Mouse (Mus musculus): ENCODE measurements around the gene Clptm1. TPM values are rescaled to one million over a fixed set of nuclear protein-coding genes. Genes with fewer than 3 reads are reported as not detected.
A peak's percentile ranks its signal among the peaks of the same experiment; 100 is the strongest.

The Clptm1 gene
- polyA plus RNA-seq, 1 experiment from 2014 or later = 95.0 TPM

- H3K4me1 ChIP-seq = no peaks in the 10 kb centered on the region
- no peak overlapping the region for H3K9ac ChIP-seq
- H3K9me3 ChIP-seq = no peaks in the 10 kb centered on the region
- WGBS = 73% methylated on average over 1 of the region's 1 CpGs
- ATAC-seq (ENCODE audit: insufficient number of reproducible peaks, insufficient read depth, low FRiP score, low TSS enrichment) = no peak
- H3K4me2 ChIP-seq (replicated peaks) = no peak overlapping the region
- no peak overlapping the region for H3K4me3 ChIP-seq
- H3K27ac ChIP-seq = no peak overlapping the region
- no peaks in the 10 kb centered on the region for H3K27me3 ChIP-seq
- no peaks in the 10 kb centered on the region for H3K36me3 ChIP-seq
Observed at GRCm38 (mm10) chr7:19676662-19677061, 11.8 kb upstream of the Clptm1 start.

GRCm38 (mm10) chr7:19675824-19676223 lies 11.0 kb upstream of the Clptm1 start:
- Histone ChIP-seq H3K27me3 (no peaks in the 10 kb centered on the region), H3K9ac (no peak overlapping the region), H3K4me3 (no peak overlapping the region), H3K4me1 (no peaks in the 10 kb centered on the region), H3K36me3 (no peaks in the 10 kb centered on the region), H3K27ac (no peak overlapping the region), H3K9me3 (no peaks in the 10 kb centered on the region), H3K4me2 (replicated peaks) (no peak overlapping the region)
- ATAC-seq (ENCODE audit: insufficient number of reproducible peaks, insufficient read depth, low FRiP score, low TSS enrichment) = no peak
- WGBS = 80% methylated on average over 10 of the region's 10 CpGs

GRCm38 (mm10) chr7:19673083-19673699 lies 8.4 kb upstream of the Clptm1 start:
- Histone ChIP-seq H3K9me3 (no peaks in the 10 kb centered on the region), H3K4me1 (peaks cover 4% of the 10 kb centered on the region; the same call in 1 of the 2 replicates), H3K27ac (no peak overlapping the region), H3K9ac (no peak overlapping the region), H3K36me3 (no peaks in the 10 kb centered on the region), H3K4me2 (replicated peaks) (no peak overlapping the region), H3K27me3 (no peaks in the 10 kb centered on the region), H3K4me3 (no peak overlapping the region)
- 62% methylated on average over 14 of the region's 14 CpGs for WGBS
- no peak for ATAC-seq (ENCODE audit: insufficient number of reproducible peaks, insufficient read depth, low FRiP score, low TSS enrichment)

- no peak overlapping the region for H3K9ac ChIP-seq
- H3K36me3 ChIP-seq = no peaks in the 10 kb centered on the region
- ATAC-seq (ENCODE audit: insufficient number of reproducible peaks, insufficient read depth, low FRiP score, low TSS enrichment) = no peak
- H3K27ac ChIP-seq = no peak overlapping the region
- H3K27me3 ChIP-seq = no peaks in the 10 kb centered on the region
- H3K4me3 ChIP-seq = no peak overlapping the region
- peaks cover 4% of the 10 kb centered on the region; the same call in 1 of the 2 replicates for H3K4me1 ChIP-seq
- H3K9me3 ChIP-seq = no peaks in the 10 kb centered on the region
- WGBS = 70% methylated on average over 10 of the region's 10 CpGs
- no peak overlapping the region for H3K4me2 ChIP-seq (replicated peaks)
Observed at GRCm38 (mm10) chr7:19671511-19671910, 6.7 kb upstream of the Clptm1 start.

- Histone ChIP-seq H3K4me1 (peaks cover 9% of the 10 kb centered on the region), H3K4me3 (0 out of 2 replicates have a peak overlapping the region, but pooled peaks have one; percentile 17), H3K27me3 (no peaks in the 10 kb centered on the region), H3K36me3 (no peaks in the 10 kb centered on the region), H3K9ac (no peak overlapping the region), H3K27ac (0 out of 2 replicates have a peak overlapping the region, but pooled peaks have one; percentile 1), H3K9me3 (no peaks in the 10 kb centered on the region), H3K4me2 (replicated peaks) (peak overlapping the region; percentile 12; the same call in 1 of the 2 replicates)
- peak; percentile 62 for ATAC-seq (ENCODE audit: insufficient number of reproducible peaks, insufficient read depth, low FRiP score, low TSS enrichment)
- 3% methylated on average over 10 of the region's 10 CpGs for WGBS
Observed at GRCm38 (mm10) chr7:19668947-19669721, 4.3 kb upstream of the Clptm1 start.

GRCm38 (mm10) chr7:19667434-19667833 lies 2.6 kb upstream of the Clptm1 start:
- Histone ChIP-seq H3K27ac (no peak overlapping the region), H3K4me1 (peaks cover 21% of the 10 kb centered on the region), H3K36me3 (peaks cover 6% of the 10 kb centered on the region; the same call in 1 of the 2 replicates), H3K4me3 (no peak overlapping the region), H3K4me2 (replicated peaks) (no peak overlapping the region), H3K9me3 (no peaks in the 10 kb centered on the region), H3K27me3 (no peaks in the 10 kb centered on the region), H3K9ac (no peak overlapping the region)
- WGBS = 71% methylated on average over 2 of the region's 2 CpGs
- no peak for ATAC-seq (ENCODE audit: insufficient number of reproducible peaks, insufficient read depth, low FRiP score, low TSS enrichment)

- Histone ChIP-seq H3K4me1 (peaks cover 21% of the 10 kb centered on the region), H3K9me3 (no peaks in the 10 kb centered on the region), H3K4me3 (no peak overlapping the region), H3K27ac (no peak overlapping the region), H3K4me2 (replicated peaks) (no peak overlapping the region), H3K9ac (no peak overlapping the region), H3K36me3 (peaks cover 10% of the 10 kb centered on the region), H3K27me3 (no peaks in the 10 kb centered on the region)
- WGBS = 66% methylated on average over 3 of the region's 3 CpGs
- ATAC-seq (ENCODE audit: insufficient number of reproducible peaks, insufficient read depth, low FRiP score, low TSS enrichment) = no peak
Observed at GRCm38 (mm10) chr7:19666750-19667149, 1.9 kb upstream of the Clptm1 start.

- 1% methylated on average over 36 of the region's 37 CpGs for WGBS
- peak overlapping the region; percentile 90 for H3K27ac ChIP-seq
Observed at GRCm38 (mm10) chr7:19664455-19664954, 328 bp downstream of the Clptm1 start.

GRCm38 (mm10) chr7:19663940-19664339 lies 893 bp downstream of the Clptm1 start:
- 21% methylated on average over 8 of the region's 8 CpGs for WGBS
- no peaks in the 10 kb centered on the region for H3K27me3 ChIP-seq
- ATAC-seq (ENCODE audit: insufficient number of reproducible peaks, insufficient read depth, low FRiP score, low TSS enrichment) = no peak
- peak overlapping the region; percentile 88 for H3K4me2 ChIP-seq (replicated peaks)
- H3K27ac ChIP-seq = no peak overlapping the region
- H3K4me1 ChIP-seq = peaks cover 17% of the 10 kb centered on the region
- no peaks in the 10 kb centered on the region for H3K9me3 ChIP-seq
- H3K4me3 ChIP-seq = peak overlapping the region; percentile 100
- H3K36me3 ChIP-seq = peaks cover 18% of the 10 kb centered on the region
- peak overlapping the region; percentile 98 for H3K9ac ChIP-seq

More at GRCm38 (mm10) chr7:19664455-19664954, 328 bp downstream of the Clptm1 start:
- H3K27me3 ChIP-seq = no peaks in the 10 kb centered on the region
- H3K4me3 ChIP-seq = peak overlapping the region; percentile 100
- peak overlapping the region; percentile 98 for H3K9ac ChIP-seq
- H3K4me1 ChIP-seq = peaks cover 21% of the 10 kb centered on the region
- peak; percentile 11; the same call in 1 of the 2 replicates for ATAC-seq (ENCODE audit: insufficient number of reproducible peaks, insufficient read depth, low FRiP score, low TSS enrichment)
- H3K36me3 ChIP-seq = peaks cover 17% of the 10 kb centered on the region
- no peaks in the 10 kb centered on the region for H3K9me3 ChIP-seq
- peak overlapping the region; percentile 88 for H3K4me2 ChIP-seq (replicated peaks)

GRCm38 (mm10) chr7:19652614-19653013 lies 12.2 kb downstream of the Clptm1 start:
- H3K9me3 ChIP-seq = no peaks in the 10 kb centered on the region
- H3K27me3 ChIP-seq = no peaks in the 10 kb centered on the region
- no peak overlapping the region for H3K27ac ChIP-seq
- peaks cover 71% of the 10 kb centered on the region for H3K36me3 ChIP-seq
- no peak overlapping the region for H3K4me3 ChIP-seq
- no peak overlapping the region for H3K4me2 ChIP-seq (replicated peaks)
- no peak for ATAC-seq (ENCODE audit: insufficient number of reproducible peaks, insufficient read depth, low FRiP score, low TSS enrichment)
- H3K4me1 ChIP-seq = no peaks in the 10 kb centered on the region
- H3K9ac ChIP-seq = no peak overlapping the region
- 94% methylated on average over 2 of the region's 2 CpGs for WGBS

- Histone ChIP-seq H3K9ac (no peak overlapping the region), H3K9me3 (no peaks in the 10 kb centered on the region), H3K27me3 (no peaks in the 10 kb centered on the region), H3K36me3 (peaks cover 76% of the 10 kb centered on the region), H3K4me2 (replicated peaks) (no peak overlapping the region), H3K4me1 (no peaks in the 10 kb centered on the region), H3K27ac (no peak overlapping the region), H3K4me3 (no peak overlapping the region)
- WGBS = 89% methylated on average over 6 of the region's 6 CpGs
- ATAC-seq (ENCODE audit: insufficient number of reproducible peaks, insufficient read depth, low FRiP score, low TSS enrichment) = no peak
Observed at GRCm38 (mm10) chr7:19651063-19651786, 13.6 kb downstream of the Clptm1 start.

Data from embryonic facial prominence, embryonic 12.5 days (tissue).